Comparison of ENCODE assay signal across 8 mouse cellular contexts in the genomic region with DNA sequence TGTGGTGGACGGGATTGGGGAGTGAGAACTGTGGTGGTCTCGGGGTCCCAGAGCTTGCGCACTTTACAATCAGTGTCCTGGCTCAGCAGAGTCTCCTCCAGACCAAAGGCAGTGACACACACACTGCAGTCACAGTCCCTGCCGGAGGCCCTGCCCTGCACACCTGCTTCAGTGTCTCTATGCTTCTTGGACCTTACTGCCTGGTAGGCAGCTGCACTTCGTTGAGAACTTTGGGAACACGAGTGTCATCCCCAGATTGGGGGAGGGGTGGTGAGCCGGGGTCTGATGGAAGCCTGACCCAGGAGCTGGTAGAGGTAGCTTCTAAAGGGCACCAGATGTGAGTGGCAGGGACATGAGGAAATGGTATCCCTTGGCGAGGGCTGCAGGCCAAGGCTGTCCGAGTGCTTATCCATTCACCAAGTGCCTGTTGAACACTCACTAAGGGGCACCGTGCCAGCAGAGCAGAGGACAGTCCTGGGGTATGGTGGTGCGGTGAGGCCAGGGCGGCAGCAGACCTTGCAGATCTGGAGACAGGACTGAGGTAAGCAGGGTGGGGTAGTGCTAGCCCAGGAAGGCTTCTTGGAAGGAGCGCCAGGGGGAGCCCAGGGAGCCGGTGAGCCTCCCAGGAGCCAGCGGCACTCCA. TPM values are rescaled to one million over a fixed set of nuclear protein-coding genes. Genes with fewer than 3 reads are reported as not detected.
DNase-seq lines count a peak whose midpoint lies in the region; ATAC-seq and TF ChIP-seq lines count a peak whose summit lies in the region.

No protein-coding gene starts in this region.

- H3K27me3 ChIP-seq in cerebellum, adult 2 months (ENCODE audit: control insufficient read depth, insufficient read depth, low read length) = no peaks in the 10 kb centered on the region
- no peaks in the 10 kb centered on the region for H3K27me3 ChIP-seq in heart, embryonic 11.5 days (ENCODE audit: control insufficient read depth, insufficient read depth, low read length)
- H3K27me3 ChIP-seq in limb, embryonic 10.5 days (ENCODE audit: low read depth, poor library complexity, severe bottlenecking) = no peaks in the 10 kb centered on the region

- ATAC-seq in heart, embryonic 11.5 days (replicated peaks; ENCODE audit: insufficient number of reproducible peaks, low FRiP score, low TSS enrichment) = peak; percentile 40

- H3K36me3 ChIP-seq in heart, embryonic 11.5 days (ENCODE audit: control insufficient read depth, insufficient read depth, low read length) = no peaks in the 10 kb centered on the region
- no peaks in the 10 kb centered on the region for H3K36me3 ChIP-seq in limb, embryonic 10.5 days

- H3K4me3 ChIP-seq in cerebellum, adult 2 months (replicated peaks; ENCODE audit: insufficient read depth, low read depth, low read length) = no peak overlapping the region
- no peak overlapping the region for H3K4me3 ChIP-seq in heart, embryonic 11.5 days (ENCODE audit: low read depth, low read length)
- H3K4me3 ChIP-seq in limb, embryonic 10.5 days = no peak overlapping the region

- DNase-seq in cerebellum, postnatal 36 days = peak; percentile 26 to 31
- no peak for DNase-seq in cerebellum, adult 2 months
- DNase-seq in adipocyte (ENCODE audit: low spot score) = peak; percentile 41
- no peak for DNase-seq in limb, embryonic 10.5 days (ENCODE audit: low spot score)
- DNase-seq in urinary bladder, postnatal 10 days (ENCODE audit: low spot score) = no peak
- no peak for DNase-seq in embryo, embryonic 11 days
- DNase-seq in frontal cortex, postnatal 25 days (ENCODE audit: low spot score in 2 of 2) = no peak

- H3K27ac ChIP-seq in cerebellum, adult 2 months (ENCODE audit: insufficient read depth, low read length) = no peak overlapping the region
- H3K27ac ChIP-seq in heart, embryonic 11.5 days (ENCODE audit: low read depth, low read length) = no peak overlapping the region
- H3K27ac ChIP-seq in limb, embryonic 10.5 days = peak overlapping the region; percentile 70

- WGBS in cerebellum, adult 2 months = 53% methylated on average over 15 of the region's 15 CpGs
- 56% methylated on average over 15 of the region's 15 CpGs for WGBS in heart, embryonic 11.5 days (ENCODE audit: insufficient replicate concordance)
- WGBS in limb, embryonic 10.5 days = 74% methylated on average over 15 of the region's 15 CpGs

- no peak for TF ChIP-seq CTCF in cerebellum, adult 2 months (IDR thresholded peaks at IDR 0.05; ENCODE audit: borderline replicate concordance, insufficient read depth, low read depth, low read length)

- no peak overlapping the region for H3K9ac ChIP-seq in heart, embryonic 11.5 days (ENCODE audit: low read depth, low read length)

- H3K9me3 ChIP-seq in heart, embryonic 11.5 days (replicated peaks; ENCODE audit: control insufficient read depth, low read length) = no peaks in the 10 kb centered on the region
- H3K9me3 ChIP-seq in limb, embryonic 10.5 days (replicated peaks) = no peaks in the 10 kb centered on the region

- no peak overlapping the region for H3K4me2 ChIP-seq in heart, embryonic 11.5 days

- no peak for TF ChIP-seq POLR2A in cerebellum, adult 2 months (IDR thresholded peaks at IDR 0.05; ENCODE audit: borderline replicate concordance, insufficient read depth, low read length)

- H3K4me1 ChIP-seq in cerebellum, adult 2 months (ENCODE audit: control insufficient read depth, insufficient read depth, low read length) = peaks cover 35% of the 10 kb centered on the region
- peaks cover 24% of the 10 kb centered on the region for H3K4me1 ChIP-seq in heart, embryonic 11.5 days (ENCODE audit: control insufficient read depth, insufficient read depth, low read length)
- peaks cover 60% of the 10 kb centered on the region for H3K4me1 ChIP-seq in limb, embryonic 10.5 days

RNA-seq across cellular contexts. Expression of a gene that starts 33.4 kb away (rescaled TPM):
- 16.5 and 18.4 TPM in 2 replicates for polyA plus RNA-seq in cerebellum, adult 2 months (2012; rRNA removed)
- polyA plus RNA-seq in heart, embryonic 11.5 days (2014; fragmentation: Nextera tagmentation; extraction: Ambion mirVana) = 15.3 and 17.3 TPM in 2 replicates
- polyA plus RNA-seq in limb, embryonic 10.5 days (2016; fragmentation: Nextera tagmentation; extraction: Ambion mirVana) = 32.9 and 35.5 TPM in 2 replicates

RNA-seq across cellular contexts. Expression of a gene that starts 47.4 kb away (rescaled TPM):
- polyA plus RNA-seq in cerebellum, adult 2 months (2012; rRNA removed) = 26.8 and 27.1 TPM in 2 replicates
- polyA plus RNA-seq in heart, embryonic 11.5 days (2014; fragmentation: Nextera tagmentation; extraction: Ambion mirVana) = 1.8 and 2.0 TPM in 2 replicates
- polyA plus RNA-seq in limb, embryonic 10.5 days (2016; fragmentation: Nextera tagmentation; extraction: Ambion mirVana) = 1.9 and 2.3 TPM in 2 replicates

RNA-seq across cellular contexts. Expression of a gene that starts 48.4 kb away (rescaled TPM):
- 808 and 827 TPM in 2 replicates for polyA plus RNA-seq in cerebellum, adult 2 months (2012; rRNA removed)
- polyA plus RNA-seq in heart, embryonic 11.5 days (2014; fragmentation: Nextera tagmentation; extraction: Ambion mirVana) = 408 and 446 TPM in 2 replicates
- 502 and 576 TPM in 2 replicates for polyA plus RNA-seq in limb, embryonic 10.5 days (2016; fragmentation: Nextera tagmentation; extraction: Ambion mirVana)

Comparison
In these comparisons a context has a peak if more than half of its experiments do, and no peak if none do; other contexts are left out.
1. DNase-seq: peak in cerebellum, postnatal 36 days (2 of 2) and adipocyte (single experiment); none in cerebellum, adult 2 months (0 of 2), limb, embryonic 10.5 days (single experiment), urinary bladder, postnatal 10 days (single experiment), embryo, embryonic 11 days (single experiment) and frontal cortex, postnatal 25 days (0 of 2).